Mouse (Mus musculus): ENCODE measurements around the gene Pfdn4. TPM values are rescaled to one million over a fixed set of nuclear protein-coding genes. Genes with fewer than 3 reads are reported as not detected.

Gene Pfdn4
- polyA plus RNA-seq, 1 experiment from 2014 or later = 51.7 TPM

DNA sequence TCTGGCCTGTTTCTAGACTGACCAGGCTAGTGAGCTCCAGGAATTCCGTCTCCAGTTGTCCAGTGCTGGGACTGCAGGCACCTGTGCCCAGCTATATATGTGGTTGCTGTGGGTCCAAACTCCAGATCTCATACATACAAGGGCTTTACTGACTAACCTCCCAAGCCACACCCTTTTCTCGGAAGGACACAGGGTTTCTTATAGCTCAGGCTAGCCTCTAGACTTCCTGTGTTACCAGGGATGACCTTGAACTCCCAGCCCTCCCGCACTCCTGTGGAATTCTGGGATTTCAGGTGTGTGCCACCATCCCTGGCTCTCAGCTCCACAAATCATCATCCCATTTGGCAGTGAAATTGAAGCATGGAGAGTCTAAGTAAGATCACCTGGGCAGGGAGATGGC is 34.0 kb downstream of the Pfdn4 start:
- Histone ChIP-seq H3K9ac (no peak overlapping the region), H3K27me3 (replicated peaks) (no peaks in the 10 kb centered on the region; the same call in 1 of the 2 replicates), H3K36me3 (no peaks in the 10 kb centered on the region), H3K27ac (replicated peaks) (no peak overlapping the region), H3K4me3 (no peak overlapping the region), H3K9me3 (no peaks in the 10 kb centered on the region), H3K4me2 (no peak overlapping the region), H3K4me1 (peaks cover 6% of the 10 kb centered on the region; the same call in 1 of the 2 replicates)
- no peak for ATAC-seq (ENCODE audit: extremely low read depth, insufficient number of reproducible peaks, low FRiP score, low TSS enrichment)
- WGBS = 79% methylated on average over 3 of the region's 3 CpGs

GRCm38 (mm10) chr2:170534116-170534802 is 38.0 kb downstream of the Pfdn4 start:
- Histone ChIP-seq H3K9me3 (no peaks in the 10 kb centered on the region), H3K4me1 (no peaks in the 10 kb centered on the region), H3K27ac (replicated peaks) (no peak overlapping the region), H3K4me3 (no peak overlapping the region), H3K9ac (no peak overlapping the region), H3K4me2 (no peak overlapping the region), H3K27me3 (replicated peaks) (no peaks in the 10 kb centered on the region; the same call in 1 of the 2 replicates), H3K36me3 (no peaks in the 10 kb centered on the region)
- ATAC-seq (ENCODE audit: extremely low read depth, insufficient number of reproducible peaks, low FRiP score, low TSS enrichment) = no peak
- 49% methylated on average over 8 of the region's 12 CpGs for WGBS

- H3K4me2 ChIP-seq = no peak overlapping the region
- no peak overlapping the region for H3K27ac ChIP-seq (replicated peaks)
- H3K27me3 ChIP-seq (replicated peaks) = no peaks in the 10 kb centered on the region; the same call in 1 of the 2 replicates
- H3K36me3 ChIP-seq = no peaks in the 10 kb centered on the region
- no peaks in the 10 kb centered on the region for H3K9me3 ChIP-seq
- no peaks in the 10 kb centered on the region for H3K4me1 ChIP-seq
- ATAC-seq (ENCODE audit: extremely low read depth, insufficient number of reproducible peaks, low FRiP score, low TSS enrichment) = no peak
- no peak overlapping the region for H3K4me3 ChIP-seq
- H3K9ac ChIP-seq = no peak overlapping the region
- WGBS = 88% methylated on average over 11 of the region's 11 CpGs
These were observed 38.6 kb downstream of the Pfdn4 start for GRCm38 (mm10) chr2:170534803-170535174.

GRCm38 (mm10) chr2:170535841-170536240 is 39.6 kb downstream of the Pfdn4 start:
- no peak for ATAC-seq (ENCODE audit: extremely low read depth, insufficient number of reproducible peaks, low FRiP score, low TSS enrichment)
- Histone ChIP-seq H3K9me3 (no peaks in the 10 kb centered on the region), H3K27me3 (replicated peaks) (no peaks in the 10 kb centered on the region; the same call in 1 of the 2 replicates), H3K4me1 (no peaks in the 10 kb centered on the region), H3K27ac (replicated peaks) (no peak overlapping the region), H3K4me3 (no peak overlapping the region), H3K9ac (no peak overlapping the region), H3K4me2 (no peak overlapping the region), H3K36me3 (no peaks in the 10 kb centered on the region)

DNA sequence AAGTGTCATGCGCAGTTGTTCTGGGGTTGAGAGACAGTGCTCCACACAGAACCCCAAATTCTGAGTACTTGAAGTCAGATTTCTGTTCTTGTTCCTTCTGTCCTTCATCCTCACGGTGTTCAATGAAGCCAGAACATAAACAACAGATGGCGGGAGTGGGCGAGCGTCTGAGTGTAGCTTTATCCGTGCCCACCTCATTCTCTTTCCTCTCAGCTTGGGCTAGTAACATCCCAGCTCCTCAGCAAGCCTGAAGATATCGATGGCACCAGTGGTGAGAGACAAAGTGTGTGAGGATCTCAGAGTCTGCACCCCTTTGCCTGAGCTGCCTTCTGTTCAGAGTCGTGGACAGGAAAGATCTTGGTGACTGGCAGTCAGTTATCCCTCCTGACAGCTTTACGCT is 43.0 kb downstream of the Pfdn4 start:
- Histone ChIP-seq H3K4me1 (no peaks in the 10 kb centered on the region), H3K36me3 (no peaks in the 10 kb centered on the region), H3K4me2 (no peak overlapping the region), H3K9ac (no peak overlapping the region), H3K27me3 (replicated peaks) (no peaks in the 10 kb centered on the region), H3K27ac (replicated peaks) (no peak overlapping the region), H3K9me3 (no peaks in the 10 kb centered on the region), H3K4me3 (no peak overlapping the region)
- ATAC-seq (ENCODE audit: extremely low read depth, insufficient number of reproducible peaks, low FRiP score, low TSS enrichment) = no peak
- WGBS = 81% methylated on average over 9 of the region's 9 CpGs

DNA sequence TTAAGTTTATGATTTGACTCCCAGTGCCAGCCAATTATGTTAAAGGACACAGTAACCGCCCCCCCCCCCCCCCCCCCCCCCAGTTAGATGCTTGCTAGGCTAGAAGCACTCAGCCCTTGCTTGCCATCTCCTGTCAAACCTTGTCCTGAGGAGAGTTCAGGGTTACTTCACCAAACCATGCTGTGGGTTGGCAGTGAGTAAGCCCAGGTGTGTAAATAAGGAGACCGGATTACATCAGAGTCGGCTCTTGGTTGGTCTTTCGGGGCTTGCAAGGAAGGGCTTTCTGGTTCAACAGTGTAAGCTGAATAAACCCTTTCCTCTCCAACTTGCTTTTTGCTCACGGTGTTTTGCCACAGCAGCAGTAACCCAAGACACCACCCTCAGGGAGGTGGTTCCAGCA is 47.4 kb downstream of the Pfdn4 start:
- no peak overlapping the region for H3K4me3 ChIP-seq
- H3K27ac ChIP-seq (replicated peaks) = no peak overlapping the region
- 79% methylated on average over 5 of the region's 5 CpGs for WGBS
- ATAC-seq (ENCODE audit: extremely low read depth, insufficient number of reproducible peaks, low FRiP score, low TSS enrichment) = no peak
- H3K4me2 ChIP-seq = no peak overlapping the region
- no peaks in the 10 kb centered on the region for H3K36me3 ChIP-seq
- no peaks in the 10 kb centered on the region for H3K27me3 ChIP-seq (replicated peaks)
- H3K9me3 ChIP-seq = no peaks in the 10 kb centered on the region
- H3K9ac ChIP-seq = no peak overlapping the region
- H3K4me1 ChIP-seq = peaks cover 11% of the 10 kb centered on the region

DNA sequence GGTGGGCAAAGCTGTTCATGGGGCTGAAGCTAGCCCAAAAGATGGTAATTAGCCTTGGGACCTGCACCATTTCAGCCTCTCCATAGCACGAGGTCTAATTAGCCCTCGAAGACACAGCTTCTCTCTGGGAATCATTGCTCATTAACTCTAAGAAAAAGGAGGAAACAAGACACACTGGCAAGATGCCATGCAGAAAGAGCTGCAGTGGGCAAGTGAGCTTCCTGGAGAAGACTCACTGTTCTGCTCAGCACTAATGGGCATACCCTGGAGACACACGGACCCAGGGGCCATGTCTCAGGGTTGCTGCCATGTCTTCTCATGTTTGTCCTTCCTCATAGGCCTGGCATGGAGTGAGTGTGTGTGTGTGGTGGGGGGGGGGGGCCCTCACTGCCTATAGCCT is 47.9 kb downstream of the Pfdn4 start:
- Histone ChIP-seq H3K9me3 (no peaks in the 10 kb centered on the region), H3K4me1 (peaks cover 11% of the 10 kb centered on the region), H3K27ac (replicated peaks) (no peak overlapping the region), H3K36me3 (no peaks in the 10 kb centered on the region), H3K4me2 (no peak overlapping the region), H3K4me3 (no peak overlapping the region), H3K27me3 (replicated peaks) (no peaks in the 10 kb centered on the region), H3K9ac (no peak overlapping the region)
- WGBS = 72% methylated on average over 3 of the region's 3 CpGs
- no peak for ATAC-seq (ENCODE audit: extremely low read depth, insufficient number of reproducible peaks, low FRiP score, low TSS enrichment)

GRCm38 (mm10) chr2:170544950-170545349 is 48.7 kb downstream of the Pfdn4 start:
- no peak for ATAC-seq (ENCODE audit: extremely low read depth, insufficient number of reproducible peaks, low FRiP score, low TSS enrichment)
- no peaks in the 10 kb centered on the region for H3K9me3 ChIP-seq
- H3K4me2 ChIP-seq = no peak overlapping the region
- no peak overlapping the region for H3K4me3 ChIP-seq
- H3K27ac ChIP-seq (replicated peaks) = no peak overlapping the region
- H3K36me3 ChIP-seq = no peaks in the 10 kb centered on the region
- peaks cover 11% of the 10 kb centered on the region for H3K4me1 ChIP-seq
- no peaks in the 10 kb centered on the region for H3K27me3 ChIP-seq (replicated peaks)
- WGBS = 80% methylated on average over 7 of the region's 7 CpGs
- no peak overlapping the region for H3K9ac ChIP-seq

DNA sequence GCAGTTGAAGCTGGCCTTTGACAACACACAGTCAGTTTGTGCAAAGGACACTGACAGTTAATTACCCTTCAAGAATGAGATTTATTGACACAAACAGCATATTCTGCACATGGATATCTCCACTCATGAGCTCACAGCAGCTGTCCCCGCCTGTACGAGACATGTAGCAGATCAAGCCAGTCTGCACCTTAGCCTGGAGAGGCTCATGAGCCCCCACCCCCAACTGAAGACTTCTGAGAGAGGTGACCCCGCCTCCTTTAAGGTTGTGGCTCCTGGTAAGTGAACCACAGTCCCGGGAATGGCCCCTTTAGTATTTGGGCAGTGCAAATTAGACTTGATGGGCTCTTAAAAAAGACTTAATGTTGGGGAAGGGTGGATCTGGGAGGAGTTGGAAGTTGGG is 49.5 kb downstream of the Pfdn4 start:
- H3K27me3 ChIP-seq (replicated peaks) = no peaks in the 10 kb centered on the region
- H3K4me1 ChIP-seq = peaks cover 18% of the 10 kb centered on the region
- no peaks in the 10 kb centered on the region for H3K36me3 ChIP-seq
- no peak overlapping the region for H3K4me3 ChIP-seq
- H3K27ac ChIP-seq (replicated peaks) = no peak overlapping the region
- H3K4me2 ChIP-seq = no peak overlapping the region
- H3K9me3 ChIP-seq = no peaks in the 10 kb centered on the region
- 58% methylated on average over 4 of the region's 4 CpGs for WGBS
- ATAC-seq (ENCODE audit: extremely low read depth, insufficient number of reproducible peaks, low FRiP score, low TSS enrichment) = no peak
- no peak overlapping the region for H3K9ac ChIP-seq

DNA sequence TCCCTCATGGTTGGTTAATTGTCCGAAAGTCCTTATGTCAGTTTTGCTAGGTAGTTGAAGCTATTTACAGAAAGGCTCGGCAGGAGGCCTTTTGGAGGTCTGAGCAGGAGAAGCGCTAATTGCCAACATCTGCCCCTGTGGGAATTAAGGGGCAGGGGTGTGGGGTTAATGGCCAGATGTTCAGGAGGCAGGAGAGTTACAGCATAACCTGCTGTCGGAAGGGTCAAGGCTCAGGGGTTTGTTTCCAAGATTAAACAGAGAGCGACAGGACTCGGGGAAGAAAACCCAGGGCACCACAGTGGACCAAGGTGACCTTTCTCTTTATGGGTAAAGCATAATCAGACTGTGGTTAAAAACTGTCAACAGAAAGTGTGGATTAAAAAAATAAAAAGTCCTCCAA is 51.3 kb downstream of the Pfdn4 start:
- Histone ChIP-seq H3K4me3 (no peak overlapping the region), H3K4me2 (no peak overlapping the region), H3K27ac (replicated peaks) (no peak overlapping the region; the same call in 1 of the 2 replicates), H3K36me3 (no peaks in the 10 kb centered on the region), H3K27me3 (replicated peaks) (no peaks in the 10 kb centered on the region), H3K4me1 (peaks cover 20% of the 10 kb centered on the region), H3K9me3 (no peaks in the 10 kb centered on the region), H3K9ac (no peak overlapping the region)
- WGBS = 27% methylated on average over 6 of the region's 6 CpGs
- ATAC-seq (ENCODE audit: extremely low read depth, insufficient number of reproducible peaks, low FRiP score, low TSS enrichment) = no peak

GRCm38 (mm10) chr2:170548046-170548445 is 51.8 kb downstream of the Pfdn4 start:
- H3K4me1 ChIP-seq = peaks cover 20% of the 10 kb centered on the region
- ATAC-seq (ENCODE audit: extremely low read depth, insufficient number of reproducible peaks, low FRiP score, low TSS enrichment) = no peak
- no peak overlapping the region for H3K4me3 ChIP-seq
- H3K4me2 ChIP-seq = no peak overlapping the region
- 61% methylated on average over 4 of the region's 4 CpGs for WGBS
- no peaks in the 10 kb centered on the region for H3K27me3 ChIP-seq (replicated peaks)
- no peak overlapping the region for H3K9ac ChIP-seq
- H3K36me3 ChIP-seq = no peaks in the 10 kb centered on the region
- no peaks in the 10 kb centered on the region for H3K9me3 ChIP-seq
- H3K27ac ChIP-seq (replicated peaks) = no peak overlapping the region; the same call in 1 of the 2 replicates

DNA sequence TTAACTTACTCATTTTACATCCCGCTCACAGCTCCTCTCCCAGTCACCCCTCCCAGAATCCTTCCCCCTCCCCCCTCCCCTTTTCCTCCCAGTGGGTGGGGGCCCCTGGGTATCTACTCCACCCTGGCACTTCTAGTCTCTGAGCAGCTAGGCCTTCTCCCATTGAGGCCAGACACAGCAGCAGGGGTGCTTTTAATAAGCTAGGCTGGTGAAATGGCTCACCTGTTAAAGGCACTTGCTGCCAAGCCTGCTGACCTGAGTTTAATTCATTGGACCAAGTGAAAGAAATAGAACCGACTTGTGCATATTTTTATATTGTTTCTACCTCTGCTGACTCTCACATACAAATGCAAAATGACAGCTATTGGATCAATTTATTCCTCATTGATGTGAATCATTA is 52.9 kb downstream of the Pfdn4 start:
- WGBS = 84% methylated on average over 2 of the region's 2 CpGs
- Histone ChIP-seq H3K4me1 (peaks cover 20% of the 10 kb centered on the region), H3K4me3 (no peak overlapping the region), H3K9ac (no peak overlapping the region), H3K9me3 (no peaks in the 10 kb centered on the region), H3K27me3 (replicated peaks) (no peaks in the 10 kb centered on the region), H3K27ac (replicated peaks) (no peak overlapping the region), H3K4me2 (no peak overlapping the region), H3K36me3 (no peaks in the 10 kb centered on the region)
- ATAC-seq (ENCODE audit: extremely low read depth, insufficient number of reproducible peaks, low FRiP score, low TSS enrichment) = no peak

Data from heart, embryonic 13.5 days (tissue).